Mouse (Mus musculus) olfactory bulb, adult 2 months (tissue): Measurements from ENCODE around the gene Ncapd2.

Source experiments
- CTCF ChIP-seq: fragments of 200-500 bp; IDR thresholded peaks from 2 replicates; pipeline ENCODE4 v1.5.1; 2012; ENCODE audit warnings: low read depth, mild to moderate bottlenecking, low read length, moderate library complexity; ENCODE audit not compliant: insufficient read depth
- POLR2A ChIP-seq: fragments of 200-500 bp; IDR thresholded peaks from 2 replicates; pipeline ENCODE4 v1.6.1; 2012; ENCODE audit warnings: mild to moderate bottlenecking, low read depth, low read length, moderate library complexity; ENCODE audit not compliant: insufficient read depth

- TF ChIP-seq POLR2A (no peak), CTCF (no peak)
Observed at GRCm38 (mm10) chr6:125143904-125144303, 47.6 kb downstream of the Ncapd2 start.
